Mouse (Mus musculus) limb, embryonic 15.5 days (tissue): Measurements from ENCODE around the gene Sel1l. TPM values are rescaled to one million over a fixed set of nuclear protein-coding genes. Genes with fewer than 3 reads are reported as not detected.
"Not testable (repeated sequence)": the region's sequence is repeated elsewhere in the genome, so short reads cannot be mapped to it uniquely, and the experiment has no call there.

ENCODE experiments used
- ATAC-seq: fragments of 200-750 bp; cut with Nextera tagmentation; 2 replicates; pipeline ENCODE4 v1.8.0; 2017; ENCODE audit warnings: low read depth, moderate TSS enrichment; ENCODE audit not compliant: insufficient number of reproducible peaks, low FRiP score, low TSS enrichment
- H3K27ac ChIP-seq: fragments of 300-500 bp; sonication (generic); 2 replicates; pipeline ENCODE4 v1.5.1; 2015; ENCODE audit warnings: moderate library complexity, mild to moderate bottlenecking, inconsistent platforms
- H3K27me3 ChIP-seq: fragments of 300-500 bp; sonication (generic); 2 replicates; pipeline ENCODE4 v1.6.1; 2015; ENCODE audit warnings: inconsistent platforms
- H3K36me3 ChIP-seq: fragments of 300-500 bp; sonication (generic); 2 replicates; pipeline ENCODE4 v1.6.1; 2015; ENCODE audit warnings: inconsistent platforms
- H3K4me1 ChIP-seq: fragments of 300-500 bp; sonication (generic); 2 replicates; pipeline ENCODE4 v1.6.1; 2015; ENCODE audit warnings: inconsistent platforms
- H3K4me2 ChIP-seq: fragments of 300-500 bp; sonication (generic); 2 replicates; pipeline ENCODE4 v1.6.1; 2015; ENCODE audit warnings: mild to moderate bottlenecking, inconsistent platforms
- H3K4me3 ChIP-seq: fragments of 300-500 bp; sonication (generic); 2 replicates; pipeline ENCODE4 v1.5.1; 2015; ENCODE audit warnings: mild to moderate bottlenecking, inconsistent platforms
- H3K9ac ChIP-seq: fragments of 300-500 bp; sonication (generic); 2 replicates; pipeline ENCODE4 v1.6.1; 2015; ENCODE audit warnings: inconsistent platforms
- H3K9me3 ChIP-seq: fragments of 300-500 bp; sonication (generic); 2 replicates; pipeline ENCODE4 v1.6.1; 2016; ENCODE audit warnings: inconsistent platforms
- WGBS: fragments of 180-500 bp; shearing (Covaris S2); methylation state at CpG from one replicate; pipeline ENCODE4 v1.1.7; 2015; 5-methylcytosine and 5-hydroxymethylcytosine counted together
- polyA plus RNA-seq: library from polyadenylated mRNA; unstranded; fragments of >200 nt; fragmentation: Nextera tagmentation; extraction: Ambion mirVana; gene quantifications from 2 replicates; pipeline ENCODE4 v1.2.1, GENCODE M21; 2015

The Sel1l gene
- polyA plus RNA-seq, 1 experiment from 2014 or later = 101 TPM

DNA sequence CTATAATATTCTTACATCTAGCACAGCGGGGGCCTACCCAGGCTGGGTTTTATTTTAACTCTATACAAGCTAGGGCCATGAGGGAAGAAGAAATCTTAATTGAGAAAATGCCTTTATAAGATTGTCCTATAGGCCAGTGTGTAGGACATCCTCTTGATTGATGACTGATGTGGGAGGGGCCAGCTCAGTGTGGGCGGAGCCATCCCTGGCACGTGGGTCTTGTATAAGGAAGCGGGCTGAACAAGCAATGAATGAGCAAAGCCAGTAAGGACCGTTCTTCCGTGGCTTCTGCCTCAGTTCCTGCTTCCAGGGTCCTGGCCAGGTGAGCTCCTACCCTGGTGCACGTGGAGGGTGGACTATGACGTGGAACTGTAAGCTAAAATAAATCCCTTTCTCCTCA lies 55.7 kb downstream of the Sel1l start:
- Histone ChIP-seq H3K27me3 (no peaks in the 10 kb centered on the region), H3K4me3 (no peak overlapping the region), H3K4me1 (no peaks in the 10 kb centered on the region), H3K9me3 (no peaks in the 10 kb centered on the region), H3K9ac (no peak overlapping the region), H3K4me2 (no peak overlapping the region), H3K36me3 (no peaks in the 10 kb centered on the region), H3K27ac (no peak overlapping the region)
- WGBS = 74% methylated on average over 8 of the region's 8 CpGs
- ATAC-seq = no peak

DNA sequence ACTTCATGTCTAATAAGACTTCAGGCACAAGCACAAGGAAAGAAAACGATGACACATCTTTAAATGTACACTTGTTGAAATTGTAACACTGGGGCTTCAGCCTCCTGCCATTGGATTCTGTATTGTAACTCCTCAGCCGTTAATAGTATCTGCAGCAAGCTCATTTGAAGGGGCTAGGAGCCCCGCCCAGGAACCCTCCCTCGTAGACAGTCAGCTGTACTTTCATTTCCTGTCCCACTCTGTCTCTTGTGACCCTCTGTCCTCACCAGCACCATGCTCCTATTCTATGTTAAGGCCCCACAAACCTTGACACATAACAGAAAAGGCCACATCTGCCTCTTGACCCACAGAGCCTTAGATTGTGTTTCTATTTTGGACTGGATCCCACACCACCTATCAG lies 57.1 kb downstream of the Sel1l start:
- ATAC-seq = no peak
- no peak overlapping the region for H3K4me2 ChIP-seq
- peaks cover 2% of the 10 kb centered on the region; the same call in 1 of the 2 replicates for H3K4me1 ChIP-seq
- no peak overlapping the region for H3K9ac ChIP-seq
- WGBS = 55% methylated on average over 4 of the region's 4 CpGs
- no peaks in the 10 kb centered on the region for H3K36me3 ChIP-seq
- no peak overlapping the region for H3K4me3 ChIP-seq
- H3K9me3 ChIP-seq = no peaks in the 10 kb centered on the region
- H3K27me3 ChIP-seq = no peaks in the 10 kb centered on the region
- H3K27ac ChIP-seq = no peak overlapping the region

GRCm38 (mm10) chr12:91789801-91790200 lies 59.2 kb downstream of the Sel1l start:
- Histone ChIP-seq H3K9ac (no peak overlapping the region), H3K36me3 (no peaks in the 10 kb centered on the region), H3K4me1 (peaks cover 12% of the 10 kb centered on the region), H3K9me3 (no peaks in the 10 kb centered on the region), H3K4me3 (no peak overlapping the region), H3K27me3 (no peaks in the 10 kb centered on the region), H3K4me2 (no peak overlapping the region), H3K27ac (no peak overlapping the region)
- 56% methylated on average over 6 of the region's 6 CpGs for WGBS
- no peak for ATAC-seq

- not testable (repeated sequence) for H3K9me3 ChIP-seq, H3K27me3 ChIP-seq, H3K27ac ChIP-seq, H3K36me3 ChIP-seq, ATAC-seq, H3K4me2 ChIP-seq, H3K9ac ChIP-seq, H3K4me3 ChIP-seq
- H3K4me1 ChIP-seq = peaks cover 12% of the 10 kb centered on the region
- 70% methylated on average over 3 of the region's 3 CpGs for WGBS
Observed at GRCm38 (mm10) chr12:91788446-91788845, 60.5 kb downstream of the Sel1l start.

DNA sequence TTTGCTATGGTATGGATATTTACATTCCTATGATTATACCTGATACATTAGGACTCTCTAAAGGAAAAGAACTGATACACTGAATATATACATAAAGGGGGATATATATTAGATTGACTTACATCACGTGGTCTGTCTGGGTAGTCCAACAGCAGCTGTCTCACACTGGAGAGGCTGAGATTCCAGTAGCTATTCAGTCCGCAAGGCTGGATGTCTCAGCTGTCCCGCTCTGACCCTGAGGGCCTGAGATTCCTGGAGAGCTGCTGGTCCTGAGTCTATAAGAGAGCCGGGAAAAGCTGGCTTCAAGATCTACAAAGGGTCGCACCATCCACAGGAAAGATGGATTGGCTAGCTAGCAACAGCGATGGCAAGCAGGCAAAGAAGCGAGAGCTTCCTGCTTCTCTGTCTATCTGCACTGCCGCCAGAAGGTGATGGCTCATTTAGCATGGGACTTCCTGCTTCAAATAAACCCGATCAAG lies 61.0 kb downstream of the Sel1l start, which contains the start of gene Ston2:
Gene Ston2 (minus strand): TSS at position 429 of the 479 bp plus-strand sequence.
- Histone ChIP-seq H3K4me2 (no peak within 1 kb of the TSS), H3K27ac (no peak within 1 kb of the TSS), H3K9ac (no peak within 1 kb of the TSS), H3K9me3 (no peaks in the 10 kb centered on the region), H3K36me3 (no peaks in the 10 kb centered on the region), H3K27me3 (no peaks in the 10 kb centered on the region), H3K4me1 (peaks cover 12% of the 10 kb centered on the region), H3K4me3 (no peak within 1 kb of the TSS)
- 70% methylated on average over 9 of the region's 9 CpGs for WGBS
- ATAC-seq = no peak

DNA sequence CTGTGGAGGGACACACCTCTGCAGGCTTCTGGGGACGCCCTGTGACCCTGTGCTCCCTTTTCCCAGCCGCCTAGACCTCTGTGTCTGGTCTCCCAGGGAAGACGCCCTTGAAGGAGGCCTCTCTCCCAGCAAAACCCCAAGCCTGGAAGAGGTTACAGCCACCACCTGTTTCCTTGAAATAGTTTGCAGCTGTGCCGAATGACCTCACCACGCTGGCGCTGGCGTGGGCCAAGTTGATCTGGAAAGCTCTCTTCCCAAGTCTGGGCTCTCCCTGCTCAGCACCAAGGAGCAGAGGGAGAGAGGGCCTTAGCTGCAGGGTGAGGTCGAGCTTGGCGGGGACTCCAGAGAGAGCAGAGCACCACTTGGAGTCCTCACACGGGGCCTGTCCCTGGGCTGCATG lies 62.6 kb downstream of the Sel1l start:
- H3K27ac ChIP-seq = peak overlapping the region; percentile 67
- no peaks in the 10 kb centered on the region for H3K27me3 ChIP-seq
- 0 out of 2 replicates have a peak overlapping the region, but pooled peaks have one; percentile 17 for H3K4me2 ChIP-seq
- H3K4me3 ChIP-seq = no peak overlapping the region
- H3K9me3 ChIP-seq = no peaks in the 10 kb centered on the region
- WGBS = 25% methylated on average over 10 of the region's 10 CpGs
- peaks cover 12% of the 10 kb centered on the region for H3K4me1 ChIP-seq
- no peaks in the 10 kb centered on the region for H3K36me3 ChIP-seq
- peak; percentile 85 for ATAC-seq
- no peak overlapping the region for H3K9ac ChIP-seq

DNA sequence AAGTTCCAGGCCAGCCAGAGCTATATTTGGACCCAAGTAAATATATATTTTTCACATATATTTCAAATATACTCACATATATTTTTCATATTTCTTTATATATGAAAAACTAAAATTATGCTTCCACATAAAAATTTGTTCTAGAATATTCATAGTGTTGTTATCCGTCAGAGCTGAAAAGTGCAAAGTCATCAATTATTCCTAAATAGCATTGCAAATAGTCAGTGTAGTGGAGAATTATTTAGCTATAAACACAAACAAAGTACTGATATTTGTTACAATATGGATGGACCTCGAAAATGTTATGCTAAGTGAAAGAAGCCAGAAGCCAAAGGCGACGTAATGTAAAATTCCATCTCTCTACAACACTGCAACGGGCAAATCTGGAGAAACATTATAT lies 67.5 kb downstream of the Sel1l start:
- Histone ChIP-seq H3K36me3 (no peaks in the 10 kb centered on the region), H3K9me3 (no peaks in the 10 kb centered on the region), H3K4me3 (no peak overlapping the region), H3K9ac (no peak overlapping the region), H3K27me3 (0 out of 2 replicates have a peak, but pooled peaks cover 3% of the 10 kb centered on the region), H3K27ac (no peak overlapping the region), H3K4me1 (peaks cover 21% of the 10 kb centered on the region), H3K4me2 (no peak overlapping the region)
- WGBS = 84% methylated on average over 5 of the region's 5 CpGs
- ATAC-seq = no peak

- Histone ChIP-seq H3K4me2 (no peak overlapping the region), H3K4me3 (no peak overlapping the region), H3K9ac (no peak overlapping the region), H3K4me1 (peaks cover 20% of the 10 kb centered on the region), H3K9me3 (no peaks in the 10 kb centered on the region), H3K27me3 (0 out of 2 replicates have a peak, but pooled peaks cover 3% of the 10 kb centered on the region), H3K27ac (no peak overlapping the region), H3K36me3 (no peaks in the 10 kb centered on the region)
- WGBS = 75% methylated on average over 3 of the region's 3 CpGs
- no peak for ATAC-seq
Observed at GRCm38 (mm10) chr12:91780531-91780930, 68.4 kb downstream of the Sel1l start.

GRCm38 (mm10) chr12:91779004-91779365 lies 70.0 kb downstream of the Sel1l start:
- H3K27ac ChIP-seq = peak overlapping the region; percentile 50; the same call in 1 of the 2 replicates
- ATAC-seq = peak; percentile 81
- peak overlapping the region; percentile 51; the same call in 1 of the 2 replicates for H3K9ac ChIP-seq
- no peaks in the 10 kb centered on the region for H3K9me3 ChIP-seq
- peak overlapping the region; percentile 97 for H3K4me2 ChIP-seq
- peaks cover 20% of the 10 kb centered on the region for H3K4me1 ChIP-seq
- H3K36me3 ChIP-seq = no peaks in the 10 kb centered on the region
- H3K27me3 ChIP-seq = 0 out of 2 replicates have a peak, but pooled peaks cover 3% of the 10 kb centered on the region
- peak overlapping the region; percentile 77 for H3K4me3 ChIP-seq
- 1% methylated on average over 35 of the region's 35 CpGs for WGBS

DNA sequence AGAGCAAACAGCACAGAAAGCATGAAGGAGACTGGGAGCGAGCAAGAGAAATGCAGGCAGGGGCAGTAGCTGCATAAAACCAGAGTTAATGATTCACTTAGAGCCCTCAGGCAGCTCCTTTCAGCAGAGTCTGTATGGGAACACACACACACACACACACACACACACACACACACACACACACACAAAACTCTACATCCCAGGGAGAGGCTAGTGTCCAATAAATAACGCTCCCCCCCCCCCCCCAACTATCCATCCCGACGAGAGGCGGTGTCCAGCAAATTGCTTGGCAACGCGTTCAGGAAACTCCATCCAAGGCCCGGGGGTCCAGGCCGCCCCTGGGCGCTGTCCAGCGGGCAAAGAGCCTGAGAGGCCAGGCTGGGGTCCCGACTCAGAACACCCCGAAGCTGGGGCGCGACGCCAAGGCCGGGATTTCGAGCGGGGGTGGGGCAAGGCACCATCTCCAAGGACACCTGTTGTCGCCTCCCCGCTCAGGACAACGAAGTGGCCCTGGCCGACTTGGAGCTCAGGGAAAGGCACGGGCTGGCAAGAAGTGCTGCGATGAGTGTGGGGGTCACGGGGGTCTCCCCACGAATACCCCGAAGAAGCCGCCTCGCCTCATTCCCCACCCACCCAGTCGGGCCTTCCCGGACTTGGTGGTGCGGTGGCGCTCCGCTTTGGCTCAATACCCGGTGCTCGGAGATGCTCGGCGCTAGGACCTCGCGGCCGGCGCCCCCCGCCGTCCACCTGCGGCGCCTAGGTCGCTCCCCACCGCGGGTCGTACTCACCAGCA lies 70.5 kb downstream of the Sel1l start:
- H3K4me3 ChIP-seq = peak overlapping the region; percentile 77
- H3K9me3 ChIP-seq = no peaks in the 10 kb centered on the region
- H3K27me3 ChIP-seq = 0 out of 2 replicates have a peak, but pooled peaks cover 3% of the 10 kb centered on the region
- H3K4me2 ChIP-seq = peak overlapping the region; percentile 97
- ATAC-seq = peak; percentile 66
- peaks cover 20% of the 10 kb centered on the region for H3K4me1 ChIP-seq
- peak overlapping the region; percentile 51; the same call in 1 of the 2 replicates for H3K9ac ChIP-seq
- H3K27ac ChIP-seq = peak overlapping the region; percentile 50; the same call in 1 of the 2 replicates
- no peaks in the 10 kb centered on the region for H3K36me3 ChIP-seq
- WGBS = under 1% methylated on average over 38 of the region's 51 CpGs

GRCm38 (mm10) chr12:91776342-91776741 lies 72.6 kb downstream of the Sel1l start:
- H3K4me2 ChIP-seq = no peak overlapping the region
- H3K9me3 ChIP-seq = no peaks in the 10 kb centered on the region
- 0 out of 2 replicates have a peak, but pooled peaks cover 3% of the 10 kb centered on the region for H3K27me3 ChIP-seq
- WGBS = 81% methylated on average over 5 of the region's 5 CpGs
- H3K27ac ChIP-seq = no peak overlapping the region
- ATAC-seq = no peak
- H3K36me3 ChIP-seq = no peaks in the 10 kb centered on the region
- H3K9ac ChIP-seq = no peak overlapping the region
- peaks cover 20% of the 10 kb centered on the region for H3K4me1 ChIP-seq
- H3K4me3 ChIP-seq = no peak overlapping the region

DNA sequence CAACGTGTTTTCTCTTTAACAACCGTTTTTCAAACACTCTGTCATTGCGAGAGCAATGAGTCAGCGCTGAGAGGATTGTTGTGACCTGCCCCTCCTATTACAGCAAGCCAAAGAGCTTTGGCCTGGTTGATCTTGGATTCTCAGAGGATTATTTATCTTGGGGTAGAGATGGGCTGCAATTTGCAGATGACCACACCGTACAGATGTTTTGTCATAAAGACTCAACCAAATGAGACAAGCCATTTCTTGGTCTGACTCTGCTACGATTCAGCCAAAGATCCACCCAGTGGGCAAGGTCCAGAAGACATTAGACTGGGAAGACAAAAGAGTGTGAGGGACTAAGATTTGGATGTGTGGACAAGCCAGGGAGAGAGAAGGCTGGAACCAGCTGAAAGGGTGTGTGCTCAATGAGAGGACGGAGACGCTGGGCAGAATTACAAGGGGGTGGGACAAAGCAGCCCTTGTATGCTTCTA lies 74.1 kb downstream of the Sel1l start:
- Histone ChIP-seq H3K4me2 (no peak overlapping the region), H3K27ac (no peak overlapping the region), H3K36me3 (no peaks in the 10 kb centered on the region), H3K4me3 (no peak overlapping the region), H3K9me3 (no peaks in the 10 kb centered on the region), H3K4me1 (peaks cover 20% of the 10 kb centered on the region), H3K27me3 (no peaks in the 10 kb centered on the region), H3K9ac (no peak overlapping the region)
- peak; percentile 20; the same call in 1 of the 2 replicates for ATAC-seq
- WGBS = 53% methylated on average over 8 of the region's 8 CpGs
